Mouse (Mus musculus) retina, postnatal 7 days (tissue): Measurements from ENCODE around the gene Prkar2a.
"Not testable (repeated sequence)": the region's sequence is repeated elsewhere in the genome, so short reads cannot be mapped to it uniquely, and the experiment has no call there.

Experiments used
- DNase-seq: peaks from one replicate; pipeline ENCODE4 v3.0.0-alpha.2; 2012; ENCODE audit warnings: low read depth, low spot score

Prkar2a gene

DNA sequence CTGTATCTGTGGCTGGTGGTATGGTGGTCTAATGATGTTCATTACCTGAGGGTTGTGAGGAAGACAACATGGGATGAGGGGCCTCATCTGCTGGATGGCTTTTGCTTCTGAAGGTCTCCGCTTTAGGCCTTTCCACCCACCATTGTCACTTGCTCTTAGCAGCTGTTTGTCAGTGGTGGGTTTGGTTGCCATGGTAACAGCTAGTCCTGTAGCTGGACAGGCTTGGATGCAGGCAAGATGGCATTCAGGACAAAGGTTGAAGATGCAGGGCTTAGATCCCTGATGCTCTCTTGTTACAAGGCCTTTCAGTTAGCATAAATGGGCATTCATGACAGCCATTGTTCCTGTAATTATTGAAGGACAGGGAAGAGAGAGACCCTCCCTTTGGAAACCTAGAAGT, at the start of gene Prkar2a:
Gene Prkar2a (plus strand): TSS at position 209 of the 400 bp plus-strand sequence.
- DNase-seq, result no peak

DNA sequence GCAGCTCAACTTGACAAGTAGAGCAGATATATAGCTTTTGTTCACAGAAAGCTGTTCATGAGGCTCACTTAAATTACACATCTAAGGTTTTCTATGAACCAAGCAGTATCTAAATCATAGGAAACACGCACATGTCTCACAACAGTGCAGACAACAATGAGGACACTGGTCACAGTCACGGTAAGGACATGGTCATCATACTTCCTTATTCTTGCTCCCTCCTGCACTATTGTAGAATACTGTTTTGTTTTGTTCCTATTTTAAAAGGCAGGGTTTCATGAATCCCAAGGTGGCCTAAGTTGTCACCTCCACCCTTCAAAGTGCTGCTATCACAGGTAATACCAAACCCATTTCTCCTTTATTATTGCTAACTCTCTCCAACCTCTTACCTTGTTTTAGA, 49.3 kb upstream of the Prkar2a start:
- no peak for DNase-seq

DNA sequence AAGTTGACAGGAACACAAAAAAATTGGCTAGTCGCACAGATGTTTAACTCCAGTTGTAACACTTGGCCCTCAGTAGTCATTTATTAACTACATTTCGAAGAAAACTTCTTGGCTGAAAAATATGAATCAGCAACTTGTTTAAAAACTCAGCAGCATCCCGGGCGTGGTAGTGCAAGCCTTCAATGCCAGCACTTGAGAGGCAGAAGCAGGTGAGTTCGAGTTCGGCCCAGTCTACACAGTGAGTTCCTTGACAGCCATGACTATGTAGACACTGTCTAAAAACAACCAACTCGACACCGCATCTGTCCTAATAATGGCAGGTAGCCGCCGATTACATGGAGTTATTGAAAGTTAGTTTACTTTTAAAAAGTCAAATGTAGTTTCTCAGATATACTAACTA, 40.9 kb upstream of the Prkar2a start:
- DNase-seq, result no peak

DNA sequence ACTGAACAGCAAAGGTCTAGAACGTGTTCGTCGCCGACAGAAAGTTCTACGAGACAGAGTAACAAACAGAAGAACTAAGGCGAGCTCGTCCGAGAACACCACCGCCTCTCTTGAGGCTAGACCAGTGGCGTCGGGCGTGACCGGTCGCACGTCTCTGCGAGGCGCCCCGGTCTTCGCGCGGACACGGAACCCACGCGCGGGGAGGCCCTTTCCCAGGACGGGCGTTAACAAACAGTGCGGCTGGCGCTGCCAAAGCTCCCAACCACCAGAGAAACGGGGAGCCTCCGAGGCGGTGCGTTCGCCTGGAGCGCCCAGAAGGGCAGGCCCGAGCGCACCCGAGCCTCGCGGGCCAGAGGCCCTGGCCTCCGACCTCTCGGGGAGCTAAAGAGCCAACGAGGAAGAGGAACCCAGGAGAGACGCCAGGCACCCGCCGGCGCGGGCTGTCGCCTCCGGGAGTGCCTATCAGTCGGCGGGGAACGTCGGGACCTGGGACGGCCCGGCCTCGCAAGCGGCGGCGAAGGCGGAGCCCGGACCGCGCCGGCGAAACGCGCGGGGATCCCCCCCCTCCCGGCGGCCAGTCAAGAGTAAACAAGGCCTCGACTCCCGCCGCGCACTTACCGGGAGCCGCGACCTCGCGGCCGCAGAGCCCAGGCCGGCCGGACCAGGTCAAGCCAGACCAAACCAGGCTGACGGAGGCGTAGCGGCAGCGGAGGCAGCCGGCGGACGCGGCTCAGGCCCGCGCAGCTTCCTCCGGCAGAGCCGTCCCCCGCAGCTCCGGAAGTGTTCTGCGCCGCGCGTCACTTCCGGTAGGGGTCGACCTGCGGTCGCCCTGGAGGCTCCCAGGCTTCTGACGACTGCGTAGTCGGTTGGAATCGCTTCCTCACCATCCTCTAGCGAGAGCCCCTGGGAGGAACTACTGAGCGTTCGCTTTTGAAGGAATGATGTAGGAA, 40.2 kb upstream of the Prkar2a start, which contains the start of gene Arih2:
Gene Arih2 (minus strand): TSS at position 776 of the 950 bp plus-strand sequence.
- DNase-seq, result peak; percentile 87

DNA sequence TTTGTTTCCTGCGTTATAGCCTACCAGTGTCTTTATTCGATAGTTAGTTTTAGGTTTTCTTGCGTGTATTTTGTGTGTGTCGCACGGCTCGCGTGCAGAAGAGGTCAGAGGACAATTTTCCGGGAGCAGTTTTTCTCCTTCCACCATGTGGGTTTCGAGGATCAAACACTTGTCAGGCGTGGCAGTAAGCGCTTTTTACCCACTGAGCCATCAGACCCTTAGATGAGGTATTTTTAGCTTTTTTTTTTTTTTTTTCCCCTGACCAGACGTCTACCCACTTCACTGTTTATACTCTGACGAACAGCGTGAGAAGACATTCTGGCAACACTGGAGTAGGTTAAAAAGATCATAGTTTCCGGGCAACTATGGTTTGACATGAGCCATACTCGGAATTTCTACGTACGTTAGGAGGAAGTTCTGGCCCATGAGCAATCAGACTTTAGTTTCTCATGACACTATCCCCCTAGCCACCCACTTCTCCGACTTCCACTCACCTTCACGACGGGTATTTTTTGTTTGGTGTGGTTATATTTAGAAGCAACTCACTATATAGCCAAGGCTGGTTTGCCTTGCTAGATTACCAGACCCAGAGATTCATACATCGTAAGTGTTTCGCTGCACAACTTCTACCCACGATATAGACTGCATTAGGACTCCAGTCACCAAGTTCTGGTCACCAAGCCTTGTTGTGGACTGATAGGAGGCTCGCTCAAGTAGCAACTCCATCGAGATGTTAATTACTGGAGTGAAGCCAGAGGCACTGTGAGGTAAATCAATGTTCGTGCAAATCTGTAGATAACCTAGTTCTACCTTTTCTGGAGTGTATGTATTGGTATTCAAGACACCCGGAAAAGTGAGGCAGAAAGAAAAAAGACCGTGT, 39.3 kb upstream of the Prkar2a start:
- DNase-seq, result no peak

DNA sequence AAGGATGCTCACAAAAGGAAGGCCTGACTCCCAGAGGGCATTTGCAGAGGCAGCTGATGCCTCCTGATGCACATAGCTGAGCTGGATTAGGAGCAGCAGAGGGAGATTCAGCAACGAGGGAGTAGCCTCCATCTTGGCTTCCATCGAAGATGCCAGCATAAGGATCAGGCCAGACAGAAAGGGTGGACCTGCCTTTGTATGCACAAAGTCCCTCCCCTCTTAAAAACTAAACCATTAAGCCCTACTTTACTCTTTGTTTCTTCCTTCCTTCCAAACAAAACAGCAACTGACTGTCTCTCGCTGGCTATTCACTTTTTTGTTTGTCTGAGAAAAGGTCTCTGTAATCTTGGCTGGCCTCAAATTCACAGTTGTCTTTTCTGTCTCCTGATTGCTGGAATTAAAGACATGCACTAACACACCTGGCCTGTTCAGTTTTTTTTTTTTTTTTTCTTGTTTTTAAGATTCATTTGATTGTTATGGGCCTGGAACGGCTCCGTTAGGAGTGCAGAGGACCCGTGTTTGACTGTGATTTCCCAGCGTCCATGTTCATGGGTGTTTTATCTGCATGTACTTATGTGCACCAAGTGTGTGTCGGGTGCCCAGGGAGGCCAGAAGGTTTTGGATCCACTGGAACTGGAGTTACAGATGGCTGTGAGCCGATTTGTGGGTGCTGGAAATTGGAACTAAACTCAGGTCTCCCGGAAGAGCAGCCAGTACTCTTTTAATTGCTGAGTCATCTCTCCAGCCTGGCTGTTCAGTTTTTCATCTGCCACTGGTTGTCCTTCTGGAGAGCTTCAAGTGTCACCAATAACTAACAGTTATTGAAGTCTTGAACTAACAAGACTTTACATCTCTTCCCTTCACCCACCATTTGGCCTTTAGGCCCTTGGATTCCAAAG, 34.3 kb upstream of the Prkar2a start:
- DNase-seq, result no peak

DNA sequence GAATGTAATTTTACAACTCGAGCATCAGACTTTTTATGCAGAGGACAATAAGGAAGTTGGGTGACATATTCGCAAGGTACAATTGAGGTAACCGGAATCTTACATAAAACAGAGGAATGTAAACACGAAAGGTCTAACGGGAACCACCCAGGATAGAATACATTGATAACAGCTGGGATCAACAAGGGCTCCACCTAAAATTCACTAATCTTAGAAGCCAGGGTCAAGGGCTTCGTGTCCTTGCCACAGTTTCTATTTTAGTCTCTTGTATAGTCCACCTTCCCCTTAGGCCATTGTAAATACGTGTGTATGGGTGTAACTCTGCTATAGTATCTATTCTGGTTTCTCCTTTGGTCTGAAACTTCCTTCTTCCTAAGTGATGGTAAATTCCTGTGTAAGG, 33.2 kb upstream of the Prkar2a start:
- not testable (repeated sequence) for DNase-seq

DNA sequence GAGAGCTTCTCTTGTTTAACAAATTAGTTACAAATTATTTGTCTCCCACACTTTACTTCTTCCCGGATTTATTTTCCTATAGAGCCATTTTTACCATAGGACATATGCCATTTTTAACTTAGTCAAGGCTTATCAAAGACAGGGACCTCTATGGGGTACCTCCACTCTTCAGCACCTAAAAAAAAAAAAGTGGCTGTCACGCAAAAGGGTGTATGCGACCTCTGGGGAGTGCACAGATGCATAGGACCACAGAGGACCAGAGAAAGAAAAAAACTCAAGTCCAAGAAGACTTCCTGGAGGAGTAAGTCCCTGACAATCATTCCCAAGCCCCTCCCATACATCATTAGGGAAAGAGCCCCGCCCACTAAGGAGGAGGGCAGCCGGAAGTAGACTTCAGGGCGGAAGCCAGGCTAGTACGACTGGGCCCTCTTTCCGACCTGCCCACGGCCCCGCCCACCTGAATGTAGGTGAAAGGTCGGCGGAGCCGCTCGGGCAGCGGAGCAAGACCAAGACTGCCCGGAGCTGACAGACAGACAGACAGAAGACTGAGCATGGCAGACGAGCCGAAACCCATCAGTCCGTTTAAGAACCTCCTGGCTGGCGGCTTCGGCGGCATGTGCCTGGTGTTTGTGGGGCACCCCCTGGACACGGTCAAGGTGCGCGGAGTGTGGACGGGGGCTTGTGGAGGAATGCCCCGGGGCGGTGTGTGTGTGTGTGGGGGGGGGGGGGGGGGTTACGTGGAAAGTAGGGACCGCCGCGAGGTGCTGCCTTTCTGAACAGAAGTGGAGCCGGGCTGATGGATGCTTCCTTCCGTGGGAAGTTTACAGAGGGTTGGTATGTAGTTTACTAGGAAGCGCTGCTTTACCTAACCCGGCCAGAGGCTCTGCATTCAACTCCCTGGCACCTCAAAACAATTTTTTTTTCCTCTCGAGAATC, 27.2 kb upstream of the Prkar2a start, which contains the start of gene Slc25a20:
Gene Slc25a20 (plus strand): TSS at position 412 of the 936 bp plus-strand sequence.
- peak; percentile 76 for DNase-seq

DNA sequence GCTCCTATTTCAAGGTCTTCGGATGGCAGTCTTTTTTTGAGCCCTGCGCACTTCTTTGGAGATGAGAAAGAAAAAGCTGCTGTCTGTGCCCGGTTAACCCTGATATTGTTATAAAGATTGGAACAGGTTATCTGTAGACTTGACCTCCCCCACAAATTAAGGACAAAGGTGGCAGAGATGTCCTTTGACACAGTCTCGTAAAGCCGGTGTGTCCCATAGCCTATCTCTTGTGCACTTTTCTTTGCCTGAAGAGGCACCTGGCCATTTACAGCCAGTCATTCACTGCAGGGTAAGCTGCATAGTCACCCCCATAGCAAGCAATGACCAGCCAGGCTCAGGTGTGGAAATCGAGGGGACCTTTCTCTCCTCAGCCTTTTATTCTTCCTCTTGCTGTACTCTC, 26.5 kb upstream of the Prkar2a start:
- DNase-seq, result no peak

DNA sequence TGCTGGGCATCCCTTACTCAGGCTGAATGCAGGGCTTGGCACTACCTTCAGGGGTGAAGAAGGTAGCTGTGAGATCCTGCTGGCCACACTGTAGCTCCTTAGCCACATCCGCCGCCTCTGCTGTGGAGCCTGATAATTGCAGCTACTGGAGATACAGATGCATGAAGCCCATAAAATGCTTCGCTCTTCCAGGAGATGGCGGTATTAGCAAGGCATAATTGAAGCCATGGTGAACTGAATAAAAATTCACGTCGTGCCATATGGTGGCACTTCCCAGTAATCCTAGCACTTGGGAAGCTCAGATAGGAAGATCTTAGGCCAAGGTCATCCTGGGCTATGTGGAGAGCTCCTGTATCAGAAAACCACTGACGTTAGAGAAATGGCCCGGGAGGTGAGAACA, 19.2 kb upstream of the Prkar2a start:
- DNase-seq, result peak; percentile 64

DNA sequence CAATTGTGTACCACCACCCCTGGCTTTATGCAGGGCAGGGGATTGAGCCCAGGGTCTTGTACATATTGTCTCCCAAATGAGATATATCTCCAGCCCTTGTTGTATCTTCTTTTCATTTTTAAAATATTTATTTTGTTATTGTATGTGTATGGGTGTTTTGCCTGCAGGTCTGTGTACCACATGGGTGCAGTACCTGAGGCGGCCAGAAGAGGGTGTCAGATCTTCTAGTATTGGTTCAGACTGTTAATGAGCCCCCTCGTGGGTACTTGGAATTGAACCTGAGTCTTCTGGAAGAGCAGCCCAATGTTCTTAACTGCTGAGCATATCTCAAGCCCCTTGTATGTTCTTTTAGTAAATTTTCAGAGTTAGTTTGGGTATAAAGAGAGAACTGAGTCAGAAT, 16.0 kb upstream of the Prkar2a start:
- DNase-seq, result no peak

DNA sequence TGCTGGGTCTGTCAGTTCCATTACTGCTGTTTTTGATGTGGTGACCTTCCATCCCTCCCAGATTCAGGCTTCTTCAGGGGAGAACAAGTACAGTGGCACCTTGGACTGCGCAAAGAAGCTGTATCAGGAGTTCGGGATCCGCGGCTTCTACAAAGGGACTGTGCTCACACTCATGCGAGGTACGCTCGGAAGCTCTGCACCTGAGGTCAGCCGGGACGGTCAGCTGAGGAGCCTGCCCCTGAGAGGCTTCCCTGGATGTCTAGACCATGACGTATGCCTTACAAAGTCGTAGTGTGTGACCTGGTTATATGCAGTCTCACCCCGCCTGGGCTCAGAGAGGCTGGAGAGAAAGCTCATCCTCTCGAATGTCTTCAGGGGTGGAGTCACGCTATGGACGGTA, 9.1 kb upstream of the Prkar2a start:
- DNase-seq, result no peak

DNA sequence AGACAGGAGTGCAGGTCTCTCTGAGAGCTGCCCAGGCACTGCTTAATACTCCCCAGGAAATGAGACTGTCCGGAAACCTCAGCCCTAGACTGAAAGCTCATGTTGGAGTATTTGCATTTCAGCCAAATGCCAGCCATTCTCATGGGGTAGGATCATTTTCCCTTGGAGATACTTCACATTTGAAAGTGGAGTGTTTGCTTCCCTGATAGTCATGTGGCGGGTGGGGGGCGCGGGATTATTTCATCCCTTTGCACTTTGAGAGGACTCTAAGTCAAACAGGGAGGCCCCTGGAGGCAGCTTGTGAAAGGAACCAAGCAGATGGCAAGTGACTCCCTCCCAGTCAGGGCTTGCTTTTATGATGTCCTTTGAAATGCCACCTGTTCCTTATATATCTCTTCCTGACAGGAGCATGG, 2.6 kb upstream of the Prkar2a start:
- no peak for DNase-seq

DNA sequence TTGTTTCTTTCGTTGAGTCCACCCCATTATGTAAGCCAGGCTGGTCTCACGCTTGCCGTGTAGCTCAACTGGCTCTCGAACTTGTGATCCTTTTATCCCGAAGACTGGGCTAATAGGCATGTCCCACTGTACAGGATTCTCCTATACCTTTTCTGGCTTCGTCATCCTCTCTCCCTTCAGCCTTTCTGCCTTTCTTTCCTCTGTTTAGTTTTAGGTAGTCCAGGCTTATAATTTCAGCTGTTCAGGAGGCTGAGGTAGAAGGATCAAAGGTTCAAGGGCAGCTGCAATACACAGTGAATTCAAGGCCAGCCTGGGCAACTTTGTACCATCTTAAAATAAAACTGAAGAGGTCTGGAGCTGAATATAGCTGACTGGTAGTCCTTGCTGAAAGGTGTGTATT, 1.9 kb upstream of the Prkar2a start:
- no peak for DNase-seq

DNA sequence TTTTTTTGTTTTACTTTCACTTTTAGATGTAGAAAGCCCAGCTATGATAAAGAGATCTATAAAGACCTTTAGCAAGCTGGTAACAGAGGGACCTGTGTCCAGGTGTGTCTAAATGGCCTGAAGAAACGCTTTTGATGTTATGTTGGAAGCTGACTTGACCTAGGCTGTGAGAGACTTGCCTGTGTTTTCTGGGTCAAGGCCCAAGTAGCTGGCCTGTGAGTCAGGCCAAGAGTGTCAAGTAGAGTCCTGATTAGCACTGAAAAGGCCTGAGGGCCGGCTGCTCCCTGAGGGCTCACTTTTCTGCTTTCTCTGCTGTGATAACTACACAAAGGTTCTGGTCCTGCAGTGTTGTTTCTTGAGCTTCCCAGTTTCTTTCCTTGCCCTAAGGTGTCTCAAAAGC, 1.4 kb upstream of the Prkar2a start:
- no peak for DNase-seq

DNA sequence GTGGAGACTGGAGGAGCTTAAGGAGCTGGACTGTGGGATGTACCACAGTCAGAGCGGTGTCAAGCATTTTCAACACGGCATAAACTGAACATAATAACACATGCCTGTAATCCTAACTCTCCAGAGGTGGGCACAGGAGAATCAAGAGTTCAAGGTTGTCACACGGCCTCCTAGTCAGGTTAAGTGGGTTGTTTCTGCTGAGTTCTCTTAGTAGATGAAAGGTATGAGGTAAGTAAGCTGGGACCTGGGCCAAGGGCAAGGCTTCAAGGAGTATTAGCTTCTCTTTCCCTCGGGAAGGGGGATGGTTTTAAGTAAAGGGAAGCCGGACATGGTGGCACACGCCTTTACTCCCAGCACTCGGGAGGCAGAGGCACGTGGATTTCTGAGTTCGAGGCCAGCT, 663 bp upstream of the Prkar2a start:
- DNase-seq, result no peak

DNA sequence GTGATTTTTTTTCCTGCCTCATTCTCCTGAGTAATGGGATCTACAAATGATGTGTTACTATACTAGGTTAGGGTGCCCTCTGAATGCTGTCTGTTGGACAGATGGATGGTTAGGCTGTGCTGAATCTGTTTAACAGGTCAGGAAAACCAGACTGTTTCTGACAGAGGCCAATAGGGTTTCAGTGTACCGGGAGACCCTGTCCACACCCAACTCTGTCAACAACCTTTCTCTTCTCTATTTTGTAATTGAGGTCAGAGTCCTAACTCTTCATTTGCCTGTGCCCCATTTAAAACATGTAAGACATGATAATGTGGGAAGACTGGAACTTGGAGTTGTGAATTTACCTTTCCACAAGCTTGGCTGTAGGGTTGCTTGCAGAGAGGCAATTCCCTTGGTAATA, 879 bp downstream of the Prkar2a start:
- no peak for DNase-seq

DNA sequence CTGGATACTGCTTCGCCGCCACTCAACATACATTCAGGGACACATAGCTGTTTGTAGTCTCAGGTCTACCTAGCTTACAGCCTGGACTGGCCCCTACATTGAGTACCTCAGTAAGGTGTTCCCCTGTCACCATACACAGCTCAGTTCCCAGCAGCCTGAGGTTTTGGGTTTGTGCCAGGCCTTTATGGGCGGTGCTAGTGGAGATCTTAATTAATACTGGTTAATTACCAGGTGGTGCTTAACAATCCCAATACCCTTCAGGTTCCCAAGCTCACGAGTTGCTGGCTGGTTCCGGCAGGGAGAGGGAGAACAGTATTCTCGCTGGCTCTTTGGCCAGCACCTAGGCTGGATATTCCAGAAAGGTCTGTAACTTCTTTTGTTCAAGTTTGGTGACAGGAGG, 1.8 kb downstream of the Prkar2a start:
- DNase-seq, result no peak

DNA sequence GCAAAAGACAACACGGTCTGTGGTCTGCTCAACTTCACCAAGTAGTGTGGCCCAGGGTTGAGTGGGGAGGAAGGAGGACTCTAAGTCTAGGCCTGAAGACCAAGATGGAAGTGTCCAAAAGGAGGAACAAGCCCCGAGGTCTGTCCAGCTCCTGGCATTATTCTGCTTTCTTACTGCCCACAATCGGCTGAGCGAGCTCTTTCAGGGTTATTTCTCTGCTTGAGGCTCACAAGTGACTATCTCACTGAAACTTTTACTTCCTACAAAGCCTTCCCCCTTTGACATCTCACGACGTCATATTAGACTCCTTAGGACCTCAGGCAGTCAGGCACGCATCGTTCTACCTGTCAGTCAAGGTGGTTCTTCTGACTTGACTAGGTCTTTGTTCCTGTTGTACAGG, 2.3 kb downstream of the Prkar2a start:
- no peak for DNase-seq

DNA sequence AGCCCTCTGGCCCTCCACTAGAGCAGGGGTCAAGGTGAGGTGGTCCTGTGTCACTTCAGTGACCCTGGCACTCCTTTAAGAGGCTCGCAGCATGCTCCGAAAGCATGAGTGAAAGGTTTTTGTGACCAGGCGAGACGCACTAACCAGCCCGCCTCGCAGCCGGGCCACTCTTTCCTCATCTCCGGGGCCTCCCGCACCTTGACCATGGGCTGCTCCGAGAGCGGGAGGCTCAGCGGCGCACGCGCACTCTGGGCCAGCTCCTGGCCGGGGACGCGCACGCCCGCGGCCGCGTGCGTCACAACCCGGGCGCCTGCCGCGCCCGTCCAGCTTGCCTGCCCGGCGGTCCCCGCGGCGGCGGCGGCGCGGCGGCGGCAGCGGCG, 2.7 kb downstream of the Prkar2a start:
- peak; percentile 85 for DNase-seq
